Mouse (Mus musculus) midbrain, postnatal 0 days (tissue): ENCODE data around the gene Ugt8a. TPM values are rescaled to one million over a fixed set of nuclear protein-coding genes. Genes with fewer than 3 reads are reported as not detected.

Experiments
- ATAC-seq: fragments of 200-750 bp; cut with Nextera tagmentation; 2 replicates; pipeline ENCODE4 v1.8.0; 2017; ENCODE audit warnings: moderate number of reproducible peaks, mild to moderate bottlenecking, moderate TSS enrichment, moderate library complexity; ENCODE audit not compliant: low FRiP score
- DNase-seq: peaks from one replicate; pipeline ENCODE4 v3.0.0-alpha.2; 2015; ENCODE audit warnings: low spot score
- H3K27ac ChIP-seq: fragments of 300-500 bp; sonication (generic); 2 replicates; pipeline ENCODE4 v1.5.1; 2014; ENCODE audit warnings: low read depth, mild to moderate bottlenecking, low read length, mixed read lengths
- H3K27me3 ChIP-seq: fragments of 300-500 bp; sonication (generic); 2 replicates; pipeline ENCODE4 v1.6.1; 2014; ENCODE audit warnings: low read length, control low read depth, mixed read lengths; ENCODE audit not compliant: insufficient read depth
- H3K36me3 ChIP-seq: fragments of 300-500 bp; sonication (generic); 2 replicates; pipeline ENCODE4 v1.6.1; 2014; ENCODE audit warnings: low read length, control low read depth, mixed read lengths; ENCODE audit not compliant: insufficient read depth
- H3K4me1 ChIP-seq: fragments of 300-500 bp; sonication (generic); 2 replicates; pipeline ENCODE4 v1.6.1; 2014; ENCODE audit warnings: mild to moderate bottlenecking, control low read depth, antibody characterized with exemption, low read length, mixed read lengths; ENCODE audit not compliant: insufficient read depth
- H3K4me2 ChIP-seq: fragments of 300-500 bp; sonication (generic); 2 replicates; pipeline ENCODE4 v1.6.1; 2014; ENCODE audit warnings: low read depth, mild to moderate bottlenecking, low read length, mixed read lengths; ENCODE audit not compliant: poor library complexity, severe bottlenecking
- H3K4me3 ChIP-seq: fragments of 300-500 bp; sonication (generic); 2 replicates; pipeline ENCODE4 v1.5.1; 2014; ENCODE audit warnings: low read depth, mild to moderate bottlenecking, low read length, moderate library complexity
- H3K9ac ChIP-seq: fragments of 300-500 bp; sonication (generic); replicated peaks from 2 replicates; pipeline ENCODE4 v1.6.1; 2014; ENCODE audit warnings: mild to moderate bottlenecking, low read length, moderate library complexity, mixed read lengths; ENCODE audit not compliant: poor library complexity, severe bottlenecking
- H3K9me3 ChIP-seq: fragments of 300-500 bp; sonication (generic); 2 replicates; pipeline ENCODE4 v1.6.1; 2016; ENCODE audit warnings: low read length, control low read depth
- CTCF ChIP-seq: IDR thresholded peaks from 2 replicates; pipeline ENCODE4 v1.5.1; 2016; ENCODE audit warnings: antibody characterized with exemption, mild to moderate bottlenecking
- WGBS: fragments of 180-500 bp; shearing (Covaris S2); extraction: QIAGEN DNeasy Blood & Tissue Kit; methylation state at CpG from one replicate; pipeline ENCODE4 v1.1.7; 2014; 5-methylcytosine and 5-hydroxymethylcytosine counted together
- polyA plus RNA-seq: library from polyadenylated mRNA; unstranded; fragments of >200 nt; fragmentation: Nextera tagmentation; extraction: Ambion mirVana; gene quantifications from 2 replicates; pipeline ENCODE4 v1.2.1, GENCODE M21; 2015
- total RNA-seq: library from RNA; depleted of rRNA; stranded (reverse); fragments of >200 nt; gene quantifications from 2 replicates; pipeline ENCODE4 v1.2.3, GENCODE M21; 2014

The Ugt8a gene
- total and polyA plus RNA-seq, 2 experiments from 2014 or later: 2.5 to 6.0 TPM

- H3K36me3 ChIP-seq: no peaks in the 10 kb centered on the region
- H3K9ac ChIP-seq: no peak overlapping the region
- H3K4me3 ChIP-seq: no peak overlapping the region
- H3K4me2 ChIP-seq: no peak overlapping the region
- TF ChIP-seq CTCF: no peak
- H3K27me3 ChIP-seq: no peaks in the 10 kb centered on the region
- ATAC-seq: no peak
- no peak overlapping the region for H3K27ac ChIP-seq
- no peaks in the 10 kb centered on the region for H3K4me1 ChIP-seq
- no peaks in the 10 kb centered on the region for H3K9me3 ChIP-seq
- 72% methylated on average over 2 of the region's 2 CpGs for WGBS
- DNase-seq: no peak
These were observed 54.0 kb downstream of the Ugt8a start for GRCm38 (mm10) chr3:125884423-125884822.

- Histone ChIP-seq H3K9ac (no peak overlapping the region), H3K9me3 (no peaks in the 10 kb centered on the region), H3K27me3 (no peaks in the 10 kb centered on the region), H3K4me2 (no peak overlapping the region), H3K4me3 (no peak overlapping the region), H3K4me1 (no peaks in the 10 kb centered on the region), H3K27ac (no peak overlapping the region), H3K36me3 (no peaks in the 10 kb centered on the region)
- no peak for DNase-seq
- ATAC-seq: no peak
- no peak for TF ChIP-seq CTCF
These were observed 55.4 kb downstream of the Ugt8a start for GRCm38 (mm10) chr3:125883009-125883408.

GRCm38 (mm10) chr3:125881835-125882234 lies 56.6 kb downstream of the Ugt8a start:
- ATAC-seq (no peak), DNase-seq (peak; percentile 14)
- Histone ChIP-seq H3K4me2 (no peak overlapping the region), H3K36me3 (no peaks in the 10 kb centered on the region), H3K4me1 (no peaks in the 10 kb centered on the region), H3K4me3 (no peak overlapping the region), H3K27me3 (no peaks in the 10 kb centered on the region), H3K9ac (no peak overlapping the region), H3K9me3 (no peaks in the 10 kb centered on the region), H3K27ac (no peak overlapping the region)
- TF ChIP-seq CTCF: peak; percentile 66

- H3K4me1 ChIP-seq: no peaks in the 10 kb centered on the region
- no peak for TF ChIP-seq CTCF
- no peak overlapping the region for H3K9ac ChIP-seq
- H3K4me2 ChIP-seq: no peak overlapping the region
- 89% methylated on average over 4 of the region's 4 CpGs for WGBS
- no peak for ATAC-seq
- no peak for DNase-seq
- no peak overlapping the region for H3K4me3 ChIP-seq
- no peaks in the 10 kb centered on the region for H3K36me3 ChIP-seq
- no peak overlapping the region for H3K27ac ChIP-seq
- no peaks in the 10 kb centered on the region for H3K27me3 ChIP-seq
- no peaks in the 10 kb centered on the region for H3K9me3 ChIP-seq
These were observed 64.0 kb downstream of the Ugt8a start for GRCm38 (mm10) chr3:125874371-125874770.

GRCm38 (mm10) chr3:125869873-125870272 lies 68.5 kb downstream of the Ugt8a start:
- no peak for TF ChIP-seq CTCF
- H3K4me2 ChIP-seq: no peak overlapping the region
- no peak overlapping the region for H3K4me3 ChIP-seq
- no peak overlapping the region for H3K27ac ChIP-seq
- no peak overlapping the region for H3K9ac ChIP-seq
- no peaks in the 10 kb centered on the region for H3K9me3 ChIP-seq
- no peaks in the 10 kb centered on the region for H3K27me3 ChIP-seq
- no peaks in the 10 kb centered on the region for H3K36me3 ChIP-seq
- no peak for ATAC-seq
- no peaks in the 10 kb centered on the region for H3K4me1 ChIP-seq
- DNase-seq: no peak
- 96% methylated on average over 4 of the region's 4 CpGs for WGBS

GRCm38 (mm10) chr3:125861601-125862000 lies 76.8 kb downstream of the Ugt8a start:
- ATAC-seq (no peak), DNase-seq (peak; percentile 41)
- no peaks in the 10 kb centered on the region for H3K4me1 ChIP-seq
- H3K9me3 ChIP-seq: no peaks in the 10 kb centered on the region
- H3K4me2 ChIP-seq: no peak overlapping the region
- H3K9ac ChIP-seq: no peak overlapping the region
- no peaks in the 10 kb centered on the region for H3K27me3 ChIP-seq
- H3K27ac ChIP-seq: no peak overlapping the region
- no peaks in the 10 kb centered on the region for H3K36me3 ChIP-seq
- no peak overlapping the region for H3K4me3 ChIP-seq
- no peak for TF ChIP-seq CTCF
- WGBS: 57% methylated on average over 3 of the region's 3 CpGs
